Mouse (Mus musculus) E14TG2a.4 (cell line): ENCODE data around the gene Stx6.

Experiments used
- CTCF ChIP-seq: conservative IDR thresholded peaks from 2 replicates; pipeline ENCODE4 v1.5.1; 2014; ENCODE audit warnings: low read length
- POU5F1 ChIP-seq: IDR thresholded peaks from 2 replicates; pipeline ENCODE4 v1.6.1; 2014; ENCODE audit warnings: low read length, borderline replicate concordance

- TF ChIP-seq CTCF (no peak), POU5F1 (no peak)
These were observed 41.0 kb downstream of the Stx6 start for GRCm38 (mm10) chr1:155199522-155199921.
